Mouse (Mus musculus): ENCODE data around the gene Ccl2. TPM values are rescaled to one million over a fixed set of nuclear protein-coding genes. Genes with fewer than 3 reads are reported as not detected.

The Ccl2 gene
- total and polyA plus RNA-seq, 3 experiments, result 0.15 TPM; not detected in 2

- Histone ChIP-seq H3K79me2 (ENCODE audit: control insufficient read depth, insufficient read depth, low read length, poor library complexity) (no peaks in the 10 kb centered on the region), H3K4me3 (ENCODE audit: control insufficient read depth in 1 of 2, insufficient read depth in 1 of 2, low read depth in 2 of 2, low read length in 2 of 2) (no peak overlapping the region), H3K27me3 (ENCODE audit: control insufficient read depth in 1 of 2, insufficient read depth in 2 of 2, low read length in 2 of 2) (no peaks in the 10 kb centered on the region), H3K9ac (ENCODE audit: control insufficient read depth, low read depth, low read length, poor library complexity, severe bottlenecking) (no peak overlapping the region), H3K4me1 (ENCODE audit: control insufficient read depth in 1 of 2, insufficient read depth in 2 of 2, low read length in 2 of 2) (no peaks in the 10 kb centered on the region), H3K27ac (ENCODE audit: control insufficient read depth, low read depth, low read length) (no peak overlapping the region), H3K9me3 (replicated peaks; ENCODE audit: insufficient read depth, low read length) (no peaks in the 10 kb centered on the region), H3K36me3 (ENCODE audit: control insufficient read depth in 1 of 2, insufficient read depth in 2 of 2, low read length in 2 of 2) (no peaks in the 10 kb centered on the region)
- DNase-seq (ENCODE audit: low read depth, low spot score), result no peak
- TF ChIP-seq MEF2A (IDR thresholded peaks at IDR 0.05; ENCODE audit: extremely low read depth, insufficient replicate concordance, low read depth, low read length, poor library complexity, severe bottlenecking) (no peak), ZKSCAN1 (IDR thresholded peaks at IDR 0.05; ENCODE audit: low read depth, low read length) (no peak), ZMIZ1 (IDR thresholded peaks at IDR 0.05; ENCODE audit: low read depth, low read length) (no peak)
These were observed 37.6 kb downstream of the Ccl2 start for GRCm38 (mm10) chr11:82072984-82073383.

DNA sequence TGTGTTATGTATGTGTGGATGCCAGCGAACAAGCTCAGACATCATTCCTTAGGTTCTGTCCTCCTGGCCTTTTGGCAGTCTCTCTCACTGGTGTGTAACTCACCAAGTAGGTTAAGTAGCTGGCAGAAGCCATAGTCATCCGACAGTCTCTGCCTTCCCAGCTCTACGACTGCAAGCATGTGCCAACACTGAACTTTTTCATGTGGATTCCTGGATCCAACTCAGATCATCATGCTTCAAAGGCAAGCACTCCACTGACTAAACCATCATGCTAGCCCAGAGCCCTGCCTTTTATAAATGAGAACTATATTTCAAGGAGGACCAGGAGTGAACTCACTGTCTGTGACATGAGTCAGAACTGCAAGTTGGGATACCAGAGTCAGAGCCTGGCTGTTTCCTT is 38.3 kb downstream of the Ccl2 start:
- Histone ChIP-seq H3K9ac (ENCODE audit: control insufficient read depth, low read depth, low read length, poor library complexity, severe bottlenecking) (no peak overlapping the region), H3K79me2 (ENCODE audit: control insufficient read depth, insufficient read depth, low read length, poor library complexity) (no peaks in the 10 kb centered on the region), H3K4me1 (ENCODE audit: control insufficient read depth in 1 of 2, insufficient read depth in 2 of 2, low read length in 2 of 2) (no peaks in the 10 kb centered on the region), H3K27me3 (ENCODE audit: control insufficient read depth in 1 of 2, insufficient read depth in 2 of 2, low read length in 2 of 2) (no peaks in the 10 kb centered on the region), H3K9me3 (replicated peaks; ENCODE audit: insufficient read depth, low read length) (no peaks in the 10 kb centered on the region), H3K4me3 (ENCODE audit: control insufficient read depth in 1 of 2, insufficient read depth in 1 of 2, low read depth in 2 of 2, low read length in 2 of 2) (no peak overlapping the region), H3K36me3 (ENCODE audit: control insufficient read depth in 1 of 2, insufficient read depth in 2 of 2, low read length in 2 of 2) (no peaks in the 10 kb centered on the region), H3K27ac (ENCODE audit: control insufficient read depth, low read depth, low read length) (no peak overlapping the region)
- no peak for TF ChIP-seq CTCF (IDR thresholded peaks at IDR 0.05 in 2 of 3, conservative IDR thresholded peaks at IDR 0.05 in 1 of 3; ENCODE audit: control insufficient read depth in 1 of 3, insufficient read depth in 1 of 3, low read depth in 2 of 3, low read length in 3 of 3, poor library complexity in 1 of 3, severe bottlenecking in 1 of 3)
- no peak for TF ChIP-seq MEF2A (IDR thresholded peaks at IDR 0.05; ENCODE audit: extremely low read depth, insufficient replicate concordance, low read depth, low read length, poor library complexity, severe bottlenecking)
- no peak for TF ChIP-seq ZNF384 (IDR thresholded peaks at IDR 0.05; ENCODE audit: low read depth, low read length)
- no peak for TF ChIP-seq POLR2AphosphoS5 (IDR thresholded peaks at IDR 0.05; ENCODE audit: borderline replicate concordance, low read depth, low read length)
- no peak for TF ChIP-seq JUND (IDR thresholded peaks at IDR 0.05; ENCODE audit: low read depth, low read length)
- TF ChIP-seq TBP (IDR thresholded peaks at IDR 0.05; ENCODE audit: low read depth, low read length), result no peak
- no peak for DNase-seq (ENCODE audit: low read depth, low spot score)

- no peaks in the 10 kb centered on the region for H3K36me3 ChIP-seq (ENCODE audit: control insufficient read depth in 1 of 2, insufficient read depth in 2 of 2, low read length in 2 of 2)
- TF ChIP-seq RAD21 (IDR thresholded peaks at IDR 0.05; ENCODE audit: low read depth, low read length) (no peak), USF1 (IDR thresholded peaks at IDR 0.05; ENCODE audit: low read depth, low read length) (no peak), EP300 (IDR thresholded peaks at IDR 0.05; ENCODE audit: low read depth in 1 of 2, low read length in 2 of 2) (no peak), GATA1 (IDR thresholded peaks at IDR 0.05; ENCODE audit: low read depth, low read length) (no peak), ELF1 (IDR thresholded peaks at IDR 0.05; ENCODE audit: low read depth, low read length) (no peak), NRF1 (IDR thresholded peaks at IDR 0.05; ENCODE audit: insufficient read depth, low read depth, low read length, poor library complexity, severe bottlenecking) (no peak)
- H3K9ac ChIP-seq (ENCODE audit: control insufficient read depth, low read depth, low read length, poor library complexity, severe bottlenecking), result no peak overlapping the region
- H3K27me3 ChIP-seq (ENCODE audit: control insufficient read depth in 1 of 2, insufficient read depth in 2 of 2, low read length in 2 of 2), result no peaks in the 10 kb centered on the region
- H3K79me2 ChIP-seq (ENCODE audit: control insufficient read depth, insufficient read depth, low read length, poor library complexity), result no peaks in the 10 kb centered on the region
- DNase-seq (ENCODE audit: low read depth, low spot score), result no peak
- H3K4me1 ChIP-seq (ENCODE audit: control insufficient read depth in 1 of 2, insufficient read depth in 2 of 2, low read length in 2 of 2), result no peaks in the 10 kb centered on the region
- no peaks in the 10 kb centered on the region for H3K9me3 ChIP-seq (replicated peaks; ENCODE audit: insufficient read depth, low read length)
- no peak overlapping the region for H3K27ac ChIP-seq (ENCODE audit: control insufficient read depth, low read depth, low read length)
- no peak overlapping the region for H3K4me3 ChIP-seq (ENCODE audit: control insufficient read depth in 1 of 2, insufficient read depth in 1 of 2, low read depth in 2 of 2, low read length in 2 of 2)
These were observed 41.7 kb downstream of the Ccl2 start for GRCm38 (mm10) chr11:82077031-82077430.
